Comparison of ENCODE assay signal across 19 mouse cellular contexts in genomic region chr1:161252901-161253300, GRCm38 (mm10). TPM values are rescaled to one million over a fixed set of nuclear protein-coding genes. Genes with fewer than 3 reads are reported as not detected.
A peak's percentile ranks its signal among the peaks of the same experiment; 100 is the strongest.
DNase-seq lines count a peak whose midpoint lies in the region; ATAC-seq lines count a peak whose summit lies in the region.
"Had no signal": no experiment of that assay in that cellular context is flagged by ENCODE, and none has a peak within 500 bp of the region (broad histone marks: within the 10 kb centered on the region; RNA-seq: fewer than 3 reads in every experiment).

No protein-coding gene starts in this region.

- H3K27ac ChIP-seq in liver, embryonic 11.5 days (ENCODE audit: low read depth, low read length) = peak overlapping the region; percentile 67
- peak overlapping the region; percentile 73 for H3K27ac ChIP-seq in liver, embryonic 15.5 days (replicated peaks)
- H3K27ac ChIP-seq: embryonic facial prominence, embryonic 15.5 days; forebrain, embryonic 13.5 days; hindbrain, embryonic 13.5 days; hindbrain, postnatal 0 days had no signal

- no peaks in the 10 kb centered on the region for H3K27me3 ChIP-seq in liver, embryonic 11.5 days (replicated peaks; ENCODE audit: control insufficient read depth, insufficient read depth, low read length)
- no peaks in the 10 kb centered on the region for H3K27me3 ChIP-seq in liver, embryonic 15.5 days
- H3K27me3 ChIP-seq: embryonic facial prominence, embryonic 15.5 days; heart, embryonic 12.5 days; Patski had no signal

- ATAC-seq in liver, embryonic 11.5 days (replicated peaks; ENCODE audit: low FRiP score) = no peak; the same call in 1 of the 2 replicates
- peak; percentile 3; the same call in 1 of the 2 replicates for ATAC-seq in liver, embryonic 15.5 days (ENCODE audit: insufficient read depth)
- peak; percentile 39; the same call in 1 of the 2 replicates for ATAC-seq in megakaryocyte-erythroid progenitor cell, adult 5-6 weeks (replicated peaks; ENCODE audit: low FRiP score, low TSS enrichment, poor library complexity, severe bottlenecking)
- ATAC-seq: activated CD4-positive, CD25-positive, alpha-beta regulatory T cell, adult 4 months; forebrain, embryonic 13.5 days; forebrain, postnatal 0 days; hindbrain, postnatal 0 days; Patski had no signal

- H3K36me3 ChIP-seq in liver, embryonic 11.5 days (ENCODE audit: control insufficient read depth, insufficient read depth, low read length) = no peaks in the 10 kb centered on the region
- H3K36me3 ChIP-seq in liver, embryonic 15.5 days (replicated peaks) = no peaks in the 10 kb centered on the region
- H3K36me3 ChIP-seq: embryonic facial prominence, embryonic 15.5 days; heart, embryonic 12.5 days; hindbrain, embryonic 13.5 days had no signal

- H3K4me1 ChIP-seq in liver, embryonic 11.5 days (replicated peaks; ENCODE audit: control insufficient read depth, insufficient read depth, low read length) = peaks cover 51% of the 10 kb centered on the region
- peaks cover 90% of the 10 kb centered on the region for H3K4me1 ChIP-seq in liver, embryonic 15.5 days (replicated peaks)

- peak; percentile 28 for DNase-seq in heart, adult 11 months
- DNase-seq in heart, postnatal 25 days (ENCODE audit: low spot score) = no peak
- no peak for DNase-seq in liver, embryonic 11.5 days (ENCODE audit: low spot score)
- no peak for DNase-seq in adrenal gland, postnatal 14 days
- no peak for DNase-seq in thymus, postnatal 10 days (ENCODE audit: low spot score in 2 of 2)
- DNase-seq: adrenal gland, postnatal 25 days; cerebellum, adult 18-20 months; cerebellum, postnatal 10 days; forebrain, postnatal 0 days; gastrocnemius, postnatal 14 days had no signal

- H3K4me2 ChIP-seq in liver, embryonic 11.5 days = peak overlapping the region; percentile 86
- H3K4me2 ChIP-seq in liver, embryonic 15.5 days = peak overlapping the region; percentile 95
- H3K4me2 ChIP-seq: embryonic facial prominence, embryonic 15.5 days; forebrain, embryonic 13.5 days; hindbrain, embryonic 13.5 days had no signal

- intact Hi-C loops in heart, postnatal 25 days (cut with DNase I) = loop anchor here (5.0 kb wide), 1 partner anchor 121 kb away; the partner anchor contains the start of gene Klhl20

- H3K9ac ChIP-seq in liver, embryonic 11.5 days (ENCODE audit: low read depth, low read length) = no peak overlapping the region
- no peak overlapping the region for H3K9ac ChIP-seq in liver, embryonic 15.5 days
- H3K9ac ChIP-seq: embryonic facial prominence, embryonic 15.5 days; forebrain, embryonic 13.5 days; forebrain, postnatal 0 days; heart, embryonic 12.5 days; hindbrain, embryonic 13.5 days had no signal

- WGBS in liver, embryonic 11.5 days = 68% methylated on average over 3 of the region's 3 CpGs
- WGBS in liver, embryonic 15.5 days (ENCODE audit: insufficient replicate concordance) = 28% methylated on average over 3 of the region's 3 CpGs

- no peaks in the 10 kb centered on the region for H3K9me3 ChIP-seq in liver, embryonic 11.5 days (ENCODE audit: control insufficient read depth, low read length)
- no peaks in the 10 kb centered on the region for H3K9me3 ChIP-seq in liver, embryonic 15.5 days (replicated peaks)
- H3K9me3 ChIP-seq: embryonic facial prominence, embryonic 15.5 days; forebrain, embryonic 13.5 days; heart, embryonic 12.5 days; hindbrain, embryonic 13.5 days had no signal

- H3K4me3 ChIP-seq in liver, embryonic 11.5 days (ENCODE audit: low read depth, low read length) = no peak overlapping the region
- H3K4me3 ChIP-seq in liver, embryonic 15.5 days (replicated peaks) = no peak overlapping the region
- H3K4me3 ChIP-seq: embryonic facial prominence, embryonic 15.5 days; forebrain, embryonic 13.5 days; heart, embryonic 12.5 days; hindbrain, embryonic 13.5 days had no signal

RNA-seq across cellular contexts. Expression of gene Prdx6, which starts 1.9 kb away (rescaled TPM):
- total RNA-seq in heart, postnatal 25 days (2021) = 100 to 1,000 TPM; 265 to 283 TPM
- polyA plus RNA-seq in liver, embryonic 11.5 days (2014; fragmentation: Nextera tagmentation; extraction: Ambion mirVana) = 744 and 826 TPM in 2 replicates
- polyA plus RNA-seq in liver, embryonic 15.5 days (2015; fragmentation: Nextera tagmentation; extraction: Ambion mirVana) = 354 and 355 TPM in 2 replicates
- 378 and 558 TPM in 2 replicates for total RNA-seq in megakaryocyte-erythroid progenitor cell, adult 5-6 weeks (2014; fragmentation: Nextera tagmentation)
- total RNA-seq in megakaryocyte-erythroid progenitor cell, adult 5-6 weeks (2017) = 583 and 708 TPM in 2 replicates
- total RNA-seq in adrenal gland, postnatal 14 days (2021) = 401 and 414 TPM in 2 replicates
